In the genomic region with DNA sequence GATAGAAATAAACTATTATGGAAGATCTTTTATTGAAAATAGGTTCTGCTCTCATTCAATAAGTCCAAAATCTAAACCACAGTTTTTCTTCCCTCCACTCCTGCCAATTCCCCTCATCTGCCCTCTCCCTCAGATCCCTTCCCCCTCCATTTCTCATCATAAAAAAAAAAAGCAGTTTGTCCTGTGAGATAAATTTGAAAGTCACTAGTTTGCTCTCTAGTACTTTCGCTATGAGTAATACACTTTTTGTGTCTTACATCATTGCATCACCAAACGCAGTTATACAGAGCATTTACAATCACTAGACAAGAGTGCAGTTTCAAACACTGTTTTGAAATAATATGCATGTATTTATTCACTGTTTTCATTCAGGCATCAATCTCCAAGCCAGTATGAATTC, we compare ENCODE assay signal across 16 mouse cellular contexts.
"Had no signal": no experiment of that assay in that cellular context is flagged by ENCODE, and none has a peak within 500 bp of the region (broad histone marks: within the 10 kb centered on the region; RNA-seq: fewer than 3 reads in every experiment).

No protein-coding gene starts in this region.

- DNase-seq: retina, postnatal 1 day; right cerebral cortex, adult 18-20 months; right cerebral cortex, postnatal 14 days; right cerebral cortex, postnatal 25 days; right cerebral cortex, postnatal 4 days; spleen, adult 18-20 months; thymus, adult 18-20 months; thymus, adult 2 months; thymus, postnatal 14 days; thymus, postnatal 25 days; thymus, postnatal 36 days; thymus, postnatal 4 days had no signal

- H3K4me2 ChIP-seq: neural tube, embryonic 13.5 days; neural tube, embryonic 15.5 days; stomach, embryonic 15.5 days had no signal

- H3K27me3 ChIP-seq: neural tube, embryonic 13.5 days; neural tube, embryonic 15.5 days; stomach, embryonic 15.5 days had no signal

- H3K4me1 ChIP-seq: neural tube, embryonic 13.5 days; neural tube, embryonic 15.5 days; stomach, embryonic 15.5 days had no signal

- H3K9me3 ChIP-seq: neural tube, embryonic 13.5 days; neural tube, embryonic 15.5 days; stomach, embryonic 15.5 days had no signal

- H3K4me3 ChIP-seq: neural tube, embryonic 13.5 days; neural tube, embryonic 15.5 days; stomach, embryonic 15.5 days had no signal

- H3K9ac ChIP-seq: neural tube, embryonic 13.5 days; neural tube, embryonic 15.5 days; stomach, embryonic 15.5 days had no signal

- H3K27ac ChIP-seq: neural tube, embryonic 13.5 days; neural tube, embryonic 15.5 days; stomach, embryonic 15.5 days; stomach, postnatal 0 days had no signal

- H3K36me3 ChIP-seq: neural tube, embryonic 13.5 days; neural tube, embryonic 15.5 days; stomach, embryonic 15.5 days had no signal
